Mouse (Mus musculus) midbrain, embryonic 14.5 days (tissue): ENCODE data around the gene Atl1. TPM values are rescaled to one million over a fixed set of nuclear protein-coding genes. Genes with fewer than 3 reads are reported as not detected.

Experiments
- ATAC-seq: fragments of 200-750 bp; cut with Nextera tagmentation; 2 replicates; pipeline ENCODE4 v1.8.0; 2017; ENCODE audit warnings: moderate number of reproducible peaks, moderate library complexity; ENCODE audit not compliant: low FRiP score, low TSS enrichment
- DNase-seq: peaks from one replicate; pipeline ENCODE4 v3.0.0-alpha.2; 2015
- H3K27ac ChIP-seq: fragments of 300-500 bp; sonication (generic); replicated peaks from 2 replicates; pipeline ENCODE4 v1.5.1; 2014; ENCODE audit warnings: mild to moderate bottlenecking, low read depth, low read length, moderate library complexity
- H3K27me3 ChIP-seq: fragments of 300-500 bp; sonication (generic); 2 replicates; pipeline ENCODE4 v1.6.1; 2014; ENCODE audit warnings: low read length, control low read depth, mixed read lengths; ENCODE audit not compliant: control insufficient read depth, insufficient read depth
- H3K36me3 ChIP-seq: fragments of 300-500 bp; sonication (generic); 2 replicates; pipeline ENCODE4 v1.6.1; 2014; ENCODE audit warnings: low read length, control low read depth; ENCODE audit not compliant: control insufficient read depth, insufficient read depth
- H3K4me1 ChIP-seq: fragments of 300-500 bp; sonication (generic); 2 replicates; pipeline ENCODE4 v1.6.1; 2014; ENCODE audit warnings: mild to moderate bottlenecking, antibody characterized with exemption, low read length, control low read depth; ENCODE audit not compliant: control insufficient read depth, insufficient read depth
- H3K4me2 ChIP-seq: fragments of 300-500 bp; sonication (generic); 2 replicates; pipeline ENCODE4 v1.6.1; 2014; ENCODE audit warnings: mild to moderate bottlenecking, low read length, moderate library complexity
- H3K4me3 ChIP-seq: fragments of 300-500 bp; sonication (generic); replicated peaks from 2 replicates; pipeline ENCODE4 v1.5.1; 2014; ENCODE audit warnings: low read depth, low read length
- H3K9ac ChIP-seq: fragments of 300-500 bp; sonication (generic); replicated peaks from 2 replicates; pipeline ENCODE4 v1.6.1; 2014; ENCODE audit warnings: mild to moderate bottlenecking, low read length, moderate library complexity
- H3K9me3 ChIP-seq: fragments of 300-500 bp; sonication (generic); 2 replicates; pipeline ENCODE4 v1.6.1; 2016; ENCODE audit warnings: low read length, control low read depth, mixed read lengths; ENCODE audit not compliant: control insufficient read depth
- WGBS: fragments of 180-500 bp; shearing (Covaris S2); extraction: QIAGEN DNeasy Blood & Tissue Kit; methylation state at CpG from one replicate; pipeline ENCODE4 v1.1.7; 2014; 5-methylcytosine and 5-hydroxymethylcytosine counted together
- polyA plus RNA-seq: library from polyadenylated mRNA; unstranded; fragments of >200 nt; fragmentation: Nextera tagmentation; extraction: Ambion mirVana; gene quantifications from 2 replicates; pipeline ENCODE4 v1.2.1, GENCODE M21; 2014

Atl1 gene
- polyA plus RNA-seq, 1 experiment from 2014 or later: 157 TPM

GRCm38 (mm10) chr12:69995382-69995781, 103.0 kb downstream of the Atl1 start:
- Histone ChIP-seq H3K27ac (no peak overlapping the region), H3K4me2 (no peak overlapping the region), H3K9ac (no peak overlapping the region), H3K4me1 (no peaks in the 10 kb centered on the region), H3K9me3 (no peaks in the 10 kb centered on the region), H3K36me3 (no peaks in the 10 kb centered on the region), H3K27me3 (no peaks in the 10 kb centered on the region), H3K4me3 (no peak overlapping the region)
- DNase-seq: no peak
- 59% methylated on average over 3 of the region's 3 CpGs for WGBS
- no peak for ATAC-seq

GRCm38 (mm10) chr12:69998186-69998983, 106.0 kb downstream of the Atl1 start:
- Histone ChIP-seq H3K4me2 (no peak overlapping the region), H3K27me3 (no peaks in the 10 kb centered on the region), H3K4me3 (no peak overlapping the region), H3K4me1 (no peaks in the 10 kb centered on the region), H3K27ac (no peak overlapping the region), H3K9ac (no peak overlapping the region), H3K36me3 (no peaks in the 10 kb centered on the region), H3K9me3 (no peaks in the 10 kb centered on the region)
- ATAC-seq (no peak), DNase-seq (no peak)
- WGBS: 90% methylated on average over 13 of the region's 13 CpGs

GRCm38 (mm10) chr12:70005103-70005502, 112.7 kb downstream of the Atl1 start:
- 89% methylated on average over 4 of the region's 4 CpGs for WGBS
- Histone ChIP-seq H3K9me3 (no peaks in the 10 kb centered on the region), H3K9ac (no peak overlapping the region), H3K4me3 (no peak overlapping the region), H3K27ac (no peak overlapping the region), H3K4me1 (no peaks in the 10 kb centered on the region), H3K36me3 (no peaks in the 10 kb centered on the region), H3K27me3 (no peaks in the 10 kb centered on the region), H3K4me2 (no peak overlapping the region)
- ATAC-seq (no peak), DNase-seq (no peak)

GRCm38 (mm10) chr12:70010356-70010755, 117.9 kb downstream of the Atl1 start:
- WGBS: 88% methylated on average over 4 of the region's 4 CpGs
- H3K4me2 ChIP-seq: no peak overlapping the region
- DNase-seq (no peak), ATAC-seq (no peak)
- no peaks in the 10 kb centered on the region for H3K4me1 ChIP-seq
- H3K36me3 ChIP-seq: peaks cover 18% of the 10 kb centered on the region
- H3K27ac ChIP-seq: no peak overlapping the region
- no peak overlapping the region for H3K4me3 ChIP-seq
- no peaks in the 10 kb centered on the region for H3K9me3 ChIP-seq
- H3K9ac ChIP-seq: no peak overlapping the region
- no peaks in the 10 kb centered on the region for H3K27me3 ChIP-seq

GRCm38 (mm10) chr12:70011681-70012080, 119.3 kb downstream of the Atl1 start:
- 46% methylated on average over 5 of the region's 5 CpGs for WGBS
- H3K27ac ChIP-seq: no peak overlapping the region
- no peaks in the 10 kb centered on the region for H3K9me3 ChIP-seq
- peaks cover 31% of the 10 kb centered on the region for H3K36me3 ChIP-seq
- ATAC-seq: no peak
- H3K4me2 ChIP-seq: no peak overlapping the region
- no peak for DNase-seq
- H3K9ac ChIP-seq: no peak overlapping the region
- H3K4me3 ChIP-seq: no peak overlapping the region
- H3K4me1 ChIP-seq: no peaks in the 10 kb centered on the region
- no peaks in the 10 kb centered on the region for H3K27me3 ChIP-seq

GRCm38 (mm10) chr12:70015936-70016335, 123.5 kb downstream of the Atl1 start:
- Histone ChIP-seq H3K9ac (no peak overlapping the region), H3K4me1 (no peaks in the 10 kb centered on the region), H3K9me3 (no peaks in the 10 kb centered on the region), H3K4me2 (no peak overlapping the region), H3K36me3 (peaks cover 61% of the 10 kb centered on the region), H3K4me3 (no peak overlapping the region), H3K27ac (no peak overlapping the region), H3K27me3 (no peaks in the 10 kb centered on the region)
- no peak for DNase-seq
- no peak for ATAC-seq
- WGBS: 82% methylated on average over 4 of the region's 4 CpGs

Other genes with a start within 250 kb of the Atl1 start
- gene Sos2, start 210.8 kb upstream of the Atl1 start, polyA plus RNA-seq: 14.2 and 15.0 TPM in 2 replicates
- 9.8 and 10.8 TPM in 2 replicates for gene L2hgdh, start 167.7 kb upstream of the Atl1 start, polyA plus RNA-seq
- gene Atp5s, start 167.7 kb upstream of the Atl1 start, polyA plus RNA-seq: 31.8 and 37.8 TPM in 2 replicates
- 7.1 and 11.4 TPM in 2 replicates for gene Cdkl1, start 101.3 kb upstream of the Atl1 start, polyA plus RNA-seq
- 25.4 and 40.0 TPM in 2 replicates for gene Map4k5, start 586 bp downstream of the Atl1 start, polyA plus RNA-seq
- 3.3 and 3.6 TPM in 2 replicates for gene Sav1, start 94.4 kb downstream of the Atl1 start, polyA plus RNA-seq
- gene Nin, start 221.1 kb downstream of the Atl1 start, polyA plus RNA-seq: 15.3 and 17.1 TPM in 2 replicates